Comparison of ENCODE assay signal across 8 mouse cellular contexts in genomic region chr10:81139529-81139846, GRCm38 (mm10). TPM values are rescaled to one million over a fixed set of nuclear protein-coding genes. Genes with fewer than 3 reads are reported as not detected.
DNase-seq lines count a peak whose midpoint lies in the region; ATAC-seq lines count a peak whose summit lies in the region.

No protein-coding gene starts in this region.

- H3K4me2 ChIP-seq in kidney, embryonic 14.5 days (replicated peaks; ENCODE audit: low read depth, low read length), result peak overlapping the region; percentile 89; the same call in 1 of the 2 replicates
- peak overlapping the region; percentile 92 for H3K4me2 ChIP-seq in hindbrain, embryonic 16.5 days (ENCODE audit: low read length)
- H3K4me2 ChIP-seq in midbrain, embryonic 15.5 days, result peak overlapping the region; percentile 84; the same call in 1 of the 2 replicates

- H3K27ac ChIP-seq in kidney, embryonic 14.5 days (ENCODE audit: low read depth, low read length), result peak overlapping the region; percentile 2; the same call in 1 of the 2 replicates
- peak overlapping the region; percentile 98 for H3K27ac ChIP-seq in embryonic facial prominence, embryonic 10.5 days (replicated peaks)
- H3K27ac ChIP-seq in hindbrain, embryonic 16.5 days (ENCODE audit: low read depth, low read length), result no peak overlapping the region
- no peak overlapping the region for H3K27ac ChIP-seq in midbrain, embryonic 15.5 days

- H3K4me1 ChIP-seq in kidney, embryonic 14.5 days (ENCODE audit: control insufficient read depth, insufficient read depth, low read length), result peaks cover 49% of the 10 kb centered on the region
- H3K4me1 ChIP-seq in embryonic facial prominence, embryonic 10.5 days, result peaks cover 72% of the 10 kb centered on the region
- peaks cover 45% of the 10 kb centered on the region for H3K4me1 ChIP-seq in hindbrain, embryonic 16.5 days (ENCODE audit: control insufficient read depth, insufficient read depth, low read depth, low read length)
- H3K4me1 ChIP-seq in midbrain, embryonic 15.5 days, result peaks cover 61% of the 10 kb centered on the region

- peaks cover 3% of the 10 kb centered on the region; the same call in 1 of the 2 replicates for H3K27me3 ChIP-seq in kidney, embryonic 14.5 days (ENCODE audit: control insufficient read depth, insufficient read depth, low read length)
- H3K27me3 ChIP-seq in embryonic facial prominence, embryonic 10.5 days (replicated peaks; ENCODE audit: low read depth, poor library complexity, severe bottlenecking), result peaks cover 17% of the 10 kb centered on the region
- H3K27me3 ChIP-seq in hindbrain, embryonic 16.5 days (replicated peaks; ENCODE audit: control insufficient read depth, insufficient read depth, low read length), result peaks cover 5% of the 10 kb centered on the region; the same call in 1 of the 2 replicates
- H3K27me3 ChIP-seq in midbrain, embryonic 15.5 days (replicated peaks), result peaks cover 10% of the 10 kb centered on the region

- WGBS in kidney, embryonic 14.5 days, result 77% methylated on average over 4 of the region's 4 CpGs
- 62% methylated on average over 4 of the region's 4 CpGs for WGBS in embryonic facial prominence, embryonic 10.5 days
- WGBS in hindbrain, embryonic 16.5 days, result 69% methylated on average over 4 of the region's 4 CpGs
- 67% methylated on average over 4 of the region's 4 CpGs for WGBS in midbrain, embryonic 15.5 days

- peaks cover 14% of the 10 kb centered on the region for H3K36me3 ChIP-seq in kidney, embryonic 14.5 days (ENCODE audit: control insufficient read depth, insufficient read depth, low read length)
- peaks cover 52% of the 10 kb centered on the region for H3K36me3 ChIP-seq in embryonic facial prominence, embryonic 10.5 days (replicated peaks)
- peaks cover 8% of the 10 kb centered on the region for H3K36me3 ChIP-seq in hindbrain, embryonic 16.5 days (ENCODE audit: control insufficient read depth, insufficient read depth, low read length)
- peaks cover 7% of the 10 kb centered on the region for H3K36me3 ChIP-seq in midbrain, embryonic 15.5 days (replicated peaks)

- H3K9me3 ChIP-seq in kidney, embryonic 14.5 days (ENCODE audit: control insufficient read depth, low read length), result no peaks in the 10 kb centered on the region
- no peaks in the 10 kb centered on the region for H3K9me3 ChIP-seq in embryonic facial prominence, embryonic 10.5 days
- no peaks in the 10 kb centered on the region for H3K9me3 ChIP-seq in hindbrain, embryonic 16.5 days (ENCODE audit: control insufficient read depth, low read length)
- H3K9me3 ChIP-seq in midbrain, embryonic 15.5 days, result no peaks in the 10 kb centered on the region

- ATAC-seq in kidney, embryonic 14.5 days (ENCODE audit: low FRiP score, low TSS enrichment), result no peak
- ATAC-seq in hindbrain, embryonic 16.5 days, result no peak
- no peak for ATAC-seq in midbrain, embryonic 15.5 days (replicated peaks)
- ATAC-seq in monocyte, adult 5-6 weeks (replicated peaks; ENCODE audit: insufficient number of reproducible peaks, low FRiP score, low TSS enrichment, poor library complexity, severe bottlenecking), result no peak

- H3K4me3 ChIP-seq in kidney, embryonic 14.5 days (ENCODE audit: low read length), result peak overlapping the region; percentile 90
- H3K4me3 ChIP-seq in embryonic facial prominence, embryonic 10.5 days, result peak overlapping the region; percentile 93
- H3K4me3 ChIP-seq in hindbrain, embryonic 16.5 days (ENCODE audit: low read length), result peak overlapping the region; percentile 88; the same call in 1 of the 2 replicates
- peak overlapping the region; percentile 87; the same call in 1 of the 2 replicates for H3K4me3 ChIP-seq in midbrain, embryonic 15.5 days

- H3K9ac ChIP-seq in kidney, embryonic 14.5 days (ENCODE audit: low read depth, low read length), result peak overlapping the region; percentile 78; the same call in 1 of the 2 replicates
- peak overlapping the region; percentile 13; the same call in 1 of the 2 replicates for H3K9ac ChIP-seq in hindbrain, embryonic 16.5 days (ENCODE audit: low read depth, low read length)
- no peak overlapping the region for H3K9ac ChIP-seq in midbrain, embryonic 15.5 days

- DNase-seq in kidney, postnatal 25 days, result no peak
- no peak for DNase-seq in embryonic facial prominence, embryonic 10.5 days (ENCODE audit: low spot score)
- no peak for DNase-seq in adrenal gland, postnatal 10 days
- no peak for DNase-seq in layer of hippocampus, adult 18-20 months (ENCODE audit: low spot score in 2 of 2)

RNA-seq across cellular contexts. Expression of gene Zbtb7a, which starts 4.5 kb away (rescaled TPM):
- 16.1 and 18.1 TPM in 2 replicates for polyA plus RNA-seq in kidney, embryonic 14.5 days (2014; fragmentation: Nextera tagmentation; extraction: Ambion mirVana)
- 10.4 and 11.7 TPM in 2 replicates for polyA plus RNA-seq in embryonic facial prominence, embryonic 10.5 days (2016; fragmentation: Nextera tagmentation; extraction: Ambion mirVana)
- polyA plus RNA-seq in hindbrain, embryonic 16.5 days (2015; fragmentation: Nextera tagmentation; extraction: Ambion mirVana), result 13.3 and 13.6 TPM in 2 replicates
- 16.2 and 16.7 TPM in 2 replicates for polyA plus RNA-seq in midbrain, embryonic 15.5 days (2015; fragmentation: Nextera tagmentation; extraction: Ambion mirVana)
- total RNA-seq in monocyte, adult 5-6 weeks (2017), result 28.4 to 40.6 TPM (median 30.5 TPM) in 3 replicates
- 10 to 100 TPM; 61.1 to 66.6 TPM for total RNA-seq in adrenal gland, postnatal 10 days (2021)
- 100 to 1,000 TPM; 122 to 126 TPM for total RNA-seq in layer of hippocampus, adult 18-20 months (2021)

RNA-seq across cellular contexts. Expression of gene Pias4, which starts 28.2 kb away (rescaled TPM):
- 45.3 and 48.4 TPM in 2 replicates for polyA plus RNA-seq in kidney, embryonic 14.5 days (2014; fragmentation: Nextera tagmentation; extraction: Ambion mirVana)
- polyA plus RNA-seq in embryonic facial prominence, embryonic 10.5 days (2016; fragmentation: Nextera tagmentation; extraction: Ambion mirVana), result 62.2 and 66.3 TPM in 2 replicates
- 47.1 and 56.9 TPM in 2 replicates for polyA plus RNA-seq in hindbrain, embryonic 16.5 days (2015; fragmentation: Nextera tagmentation; extraction: Ambion mirVana)
- 59.2 and 66.3 TPM in 2 replicates for polyA plus RNA-seq in midbrain, embryonic 15.5 days (2015; fragmentation: Nextera tagmentation; extraction: Ambion mirVana)
- 13.0 to 24.9 TPM (median 21.2 TPM) in 3 replicates for total RNA-seq in monocyte, adult 5-6 weeks (2017)
- 10 to 100 TPM; 25.8 to 26.5 TPM for total RNA-seq in adrenal gland, postnatal 10 days (2021)
- total RNA-seq in layer of hippocampus, adult 18-20 months (2021), result 10 to 100 TPM; 27.5 to 30.8 TPM

RNA-seq across cellular contexts. Expression of gene Map2k2, which starts 33.8 kb away (rescaled TPM):
- polyA plus RNA-seq in kidney, embryonic 14.5 days (2014; fragmentation: Nextera tagmentation; extraction: Ambion mirVana), result 187 and 208 TPM in 2 replicates
- polyA plus RNA-seq in embryonic facial prominence, embryonic 10.5 days (2016; fragmentation: Nextera tagmentation; extraction: Ambion mirVana), result 222 and 225 TPM in 2 replicates
- 236 and 240 TPM in 2 replicates for polyA plus RNA-seq in hindbrain, embryonic 16.5 days (2015; fragmentation: Nextera tagmentation; extraction: Ambion mirVana)
- 258 and 270 TPM in 2 replicates for polyA plus RNA-seq in midbrain, embryonic 15.5 days (2015; fragmentation: Nextera tagmentation; extraction: Ambion mirVana)
- total RNA-seq in monocyte, adult 5-6 weeks (2017), result 62.4 to 77.3 TPM (median 66.5 TPM) in 3 replicates
- total RNA-seq in adrenal gland, postnatal 10 days (2021), result 100 to 1,000 TPM; 151 to 161 TPM
- 100 to 1,000 TPM; 130 to 136 TPM for total RNA-seq in layer of hippocampus, adult 18-20 months (2021)

RNA-seq across cellular contexts. Expression of gene Eef2, which starts 36.9 kb away (rescaled TPM):
- 465 and 473 TPM in 2 replicates for polyA plus RNA-seq in kidney, embryonic 14.5 days (2014; fragmentation: Nextera tagmentation; extraction: Ambion mirVana)
- 564 and 572 TPM in 2 replicates for polyA plus RNA-seq in embryonic facial prominence, embryonic 10.5 days (2016; fragmentation: Nextera tagmentation; extraction: Ambion mirVana)
- polyA plus RNA-seq in hindbrain, embryonic 16.5 days (2015; fragmentation: Nextera tagmentation; extraction: Ambion mirVana), result 525 and 551 TPM in 2 replicates
- polyA plus RNA-seq in midbrain, embryonic 15.5 days (2015; fragmentation: Nextera tagmentation; extraction: Ambion mirVana), result 588 and 606 TPM in 2 replicates
- 1,029 to 1,258 TPM (median 1,077 TPM) in 3 replicates for total RNA-seq in monocyte, adult 5-6 weeks (2017)
- total RNA-seq in adrenal gland, postnatal 10 days (2021), result 1,000 to 10,000 TPM; 1,466 to 1,521 TPM
- total RNA-seq in layer of hippocampus, adult 18-20 months (2021), result 100 to 1,000 TPM; 907 to 934 TPM

RNA-seq across cellular contexts. Expression of gene Creb3l3, which starts 40.8 kb away (rescaled TPM):
- polyA plus RNA-seq in kidney, embryonic 14.5 days (2014; fragmentation: Nextera tagmentation; extraction: Ambion mirVana), result 0.11 and 0.24 TPM in 2 replicates
- 0.60 TPM in 1 of 2 replicates, not detected in the other for polyA plus RNA-seq in embryonic facial prominence, embryonic 10.5 days (2016; fragmentation: Nextera tagmentation; extraction: Ambion mirVana)
- polyA plus RNA-seq in hindbrain, embryonic 16.5 days (2015; fragmentation: Nextera tagmentation; extraction: Ambion mirVana), result 0.24 and 0.32 TPM in 2 replicates
- 0.36 and 0.48 TPM in 2 replicates for polyA plus RNA-seq in midbrain, embryonic 15.5 days (2015; fragmentation: Nextera tagmentation; extraction: Ambion mirVana)
- total RNA-seq in monocyte, adult 5-6 weeks (2017), result 0.39 TPM in 1 of 3 replicates, not detected in the others
- 10 to 100 TPM; 18.1 to 42.6 TPM for total RNA-seq in adrenal gland, postnatal 10 days (2021)
- total RNA-seq in layer of hippocampus, adult 18-20 months (2021), result under 1 TPM; 0.57 to 0.63 TPM

Comparison
In these comparisons a context has a peak if more than half of its experiments do, and no peak if none do; other contexts are left out.
1. H3K27ac ChIP-seq: peak in kidney, embryonic 14.5 days (single experiment) and embryonic facial prominence, embryonic 10.5 days (single experiment); none in hindbrain, embryonic 16.5 days (single experiment) and midbrain, embryonic 15.5 days (single experiment).
2. Peak in every context shown above with its lines, with median percentiles within 50 percentile points of each other: H3K4me2 ChIP-seq and H3K4me3 ChIP-seq.